Mouse (Mus musculus): Measurements from ENCODE around the gene Sec23ip. TPM values are rescaled to one million over a fixed set of nuclear protein-coding genes. Genes with fewer than 3 reads are reported as not detected.
"Not testable (repeated sequence)": the region's sequence is repeated elsewhere in the genome, so short reads cannot be mapped to it uniquely, and the experiment has no call there.

The Sec23ip gene
- polyA plus RNA-seq (2015; fragmentation: Nextera tagmentation; extraction: Ambion mirVana) = 28.9 and 29.7 TPM in 2 replicates

DNA sequence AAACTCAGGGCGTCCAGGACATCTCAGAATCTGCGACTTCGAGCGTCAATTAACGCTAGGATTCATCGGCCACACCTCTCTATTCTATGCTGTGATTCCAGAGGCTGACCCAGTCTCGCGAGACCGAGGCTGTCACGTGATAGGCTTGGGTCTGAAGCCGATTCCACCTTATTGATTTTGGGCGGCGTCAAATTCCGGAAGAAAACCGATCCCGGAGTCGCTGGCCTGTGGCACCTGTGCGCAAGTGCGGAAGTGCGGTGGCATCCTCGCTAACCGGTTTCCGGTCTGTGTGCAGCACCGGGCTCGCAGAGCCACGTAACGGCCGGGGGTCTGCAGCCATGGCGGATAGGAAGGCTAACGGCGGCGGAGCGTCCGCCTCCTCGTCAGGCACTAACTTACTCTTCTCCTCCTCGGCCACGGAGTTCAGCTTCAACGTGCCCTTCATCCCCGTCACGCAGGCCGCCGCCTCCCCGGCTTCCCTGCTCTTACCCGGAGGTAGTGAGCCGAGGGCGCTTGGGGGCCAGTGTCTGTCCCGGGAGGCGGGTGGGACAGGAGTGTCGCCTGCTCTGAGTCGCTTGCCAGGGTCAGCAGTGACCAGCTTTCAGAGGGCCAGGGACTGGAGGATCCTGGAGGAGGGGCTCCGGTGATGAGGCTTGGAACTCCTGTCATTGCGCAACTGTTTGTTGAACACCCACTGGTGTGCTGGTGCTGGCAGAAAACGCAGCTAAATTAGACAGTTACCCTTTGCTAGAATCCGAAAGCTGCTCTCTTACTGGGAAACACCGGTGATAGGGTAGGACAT, at the start of gene Sec23ip:
TSS of gene Sec23ip (plus strand) at position 260 of the 802 bp plus-strand sequence.
- WGBS = under 1% methylated on average over 55 of the region's 55 CpGs
- H3K4me2 ChIP-seq (ENCODE audit: low read depth, low read length) = peak within 1 kb of the TSS; percentile 86
- H3K27ac ChIP-seq (ENCODE audit: low read length) = peak within 1 kb of the TSS; percentile 69
- H3K4me3 ChIP-seq (ENCODE audit: low read length) = peak within 1 kb of the TSS; percentile 100
- H3K9me3 ChIP-seq (ENCODE audit: control insufficient read depth, low read length) = no peaks in the 10 kb centered on the region
- peak within 1 kb of the TSS; percentile 95 for H3K9ac ChIP-seq (ENCODE audit: low read depth, low read length)
- H3K27me3 ChIP-seq (replicated peaks; ENCODE audit: control insufficient read depth, insufficient read depth, low read length) = no peaks in the 10 kb centered on the region
- H3K36me3 ChIP-seq (ENCODE audit: control insufficient read depth, insufficient read depth, low read length) = no peaks in the 10 kb centered on the region
- H3K4me1 ChIP-seq (ENCODE audit: control insufficient read depth, insufficient read depth, low read length) = peaks cover 34% of the 10 kb centered on the region
- ATAC-seq = peak; percentile 85

DNA sequence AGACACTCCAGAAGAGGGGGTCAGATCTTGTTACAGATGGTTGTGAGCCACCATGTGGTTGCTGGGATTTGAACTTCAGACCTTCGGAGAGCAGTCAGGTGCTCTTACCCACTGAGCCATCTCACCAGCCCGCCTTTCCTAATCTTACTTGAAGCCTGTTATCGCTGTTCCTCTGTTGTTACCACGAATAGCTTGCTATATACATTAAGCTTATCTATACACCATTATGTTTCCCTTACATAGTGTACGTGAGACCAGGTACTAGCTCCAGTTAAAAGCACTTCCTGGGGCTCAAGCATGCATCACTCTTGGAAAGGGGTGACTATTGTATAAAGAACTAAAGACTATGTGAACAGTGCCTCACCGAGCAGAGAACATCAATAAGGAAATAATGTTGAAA, 44.8 kb upstream of the Sec23ip start:
- not testable (repeated sequence) for H3K27ac ChIP-seq (ENCODE audit: low read length); ATAC-seq; H3K4me2 ChIP-seq (ENCODE audit: low read depth, low read length); H3K9ac ChIP-seq (ENCODE audit: low read depth, low read length); H3K9me3 ChIP-seq (ENCODE audit: control insufficient read depth, low read length); H3K4me1 ChIP-seq (ENCODE audit: control insufficient read depth, insufficient read depth, low read length); H3K27me3 ChIP-seq (replicated peaks; ENCODE audit: control insufficient read depth, insufficient read depth, low read length); H3K4me3 ChIP-seq (ENCODE audit: low read length)
- peaks cover 27% of the 10 kb centered on the region for H3K36me3 ChIP-seq (ENCODE audit: control insufficient read depth, insufficient read depth, low read length)
- 76% methylated on average over 6 of the region's 6 CpGs for WGBS

DNA sequence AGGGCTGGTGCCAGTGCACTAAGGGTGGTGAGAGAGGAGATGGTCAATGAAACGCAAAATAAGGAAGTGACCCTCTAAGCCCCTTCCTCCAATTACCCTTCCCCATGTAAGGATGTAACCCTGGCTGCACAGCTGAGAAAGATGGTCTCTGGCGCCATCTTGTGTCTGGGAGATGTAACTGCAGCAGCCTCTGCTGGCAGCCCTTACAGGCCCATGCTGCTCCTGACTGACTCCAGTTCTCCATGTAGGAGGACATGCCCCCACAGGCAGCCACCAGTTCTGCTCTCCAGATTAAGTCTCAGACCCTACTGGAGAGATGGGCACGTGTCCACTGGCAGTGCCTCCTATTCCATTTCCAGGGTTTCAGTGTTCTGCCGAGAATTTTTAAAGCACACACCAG, 39.0 kb upstream of the Sec23ip start:
- WGBS = 21% methylated on average over 4 of the region's 4 CpGs
- Histone ChIP-seq H3K27me3 (replicated peaks; ENCODE audit: control insufficient read depth, insufficient read depth, low read length) (no peaks in the 10 kb centered on the region), H3K9ac (ENCODE audit: low read depth, low read length) (no peak overlapping the region), H3K27ac (ENCODE audit: low read length) (no peak overlapping the region), H3K36me3 (ENCODE audit: control insufficient read depth, insufficient read depth, low read length) (peaks cover 26% of the 10 kb centered on the region), H3K4me2 (ENCODE audit: low read depth, low read length) (no peak overlapping the region), H3K9me3 (ENCODE audit: control insufficient read depth, low read length) (no peaks in the 10 kb centered on the region), H3K4me3 (ENCODE audit: low read length) (no peak overlapping the region), H3K4me1 (ENCODE audit: control insufficient read depth, insufficient read depth, low read length) (no peaks in the 10 kb centered on the region)
- peak; percentile 71 for ATAC-seq

DNA sequence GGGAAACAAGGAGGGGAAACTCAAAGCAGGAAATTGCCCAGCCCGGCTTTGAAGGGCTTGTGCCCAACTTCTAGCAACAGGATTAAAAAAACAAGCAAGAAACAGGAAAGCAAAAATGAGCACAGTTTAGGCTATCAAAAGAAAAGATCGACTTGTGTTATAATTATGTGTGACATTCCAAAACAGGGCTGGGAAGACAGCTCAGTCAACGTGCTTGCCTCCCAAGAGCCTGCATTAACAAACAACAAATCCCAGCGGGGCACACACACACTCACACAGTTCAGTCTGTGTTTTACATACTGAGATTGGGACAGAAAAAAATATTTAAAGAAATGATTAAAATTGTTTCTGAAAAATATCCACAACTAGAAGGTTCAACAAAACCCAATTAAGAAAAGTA, 26.8 kb upstream of the Sec23ip start:
- Histone ChIP-seq H3K9me3 (ENCODE audit: control insufficient read depth, low read length) (no peaks in the 10 kb centered on the region), H3K4me2 (ENCODE audit: low read depth, low read length) (no peak overlapping the region), H3K27ac (ENCODE audit: low read length) (no peak overlapping the region), H3K4me1 (ENCODE audit: control insufficient read depth, insufficient read depth, low read length) (no peaks in the 10 kb centered on the region), H3K4me3 (ENCODE audit: low read length) (no peak overlapping the region), H3K9ac (ENCODE audit: low read depth, low read length) (no peak overlapping the region), H3K36me3 (ENCODE audit: control insufficient read depth, insufficient read depth, low read length) (peaks cover 24% of the 10 kb centered on the region), H3K27me3 (replicated peaks; ENCODE audit: control insufficient read depth, insufficient read depth, low read length) (no peaks in the 10 kb centered on the region)
- no peak for ATAC-seq
- 76% methylated on average over 4 of the region's 4 CpGs for WGBS

DNA sequence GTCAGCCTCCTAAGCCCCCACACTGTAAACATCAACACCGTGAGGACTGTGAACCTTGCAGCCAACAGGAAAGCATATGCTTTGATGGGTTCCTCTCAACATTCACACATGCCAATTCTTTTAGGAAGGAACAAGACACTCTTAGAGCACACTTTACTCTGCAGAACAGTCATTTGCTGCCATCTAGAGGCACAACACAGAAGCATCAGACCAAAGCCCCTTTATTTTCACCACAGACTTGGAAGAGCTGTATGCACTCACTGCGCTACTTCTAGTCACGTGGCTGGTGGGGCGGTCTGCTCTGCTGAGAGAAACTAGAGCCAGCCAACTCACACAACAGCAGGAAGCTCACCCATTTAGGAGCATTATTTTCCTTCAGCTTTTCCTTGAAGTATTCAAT, 20.0 kb upstream of the Sec23ip start:
- H3K36me3 ChIP-seq (ENCODE audit: control insufficient read depth, insufficient read depth, low read length) = peaks cover 2% of the 10 kb centered on the region; the same call in 1 of the 2 replicates
- no peak overlapping the region for H3K9ac ChIP-seq (ENCODE audit: low read depth, low read length)
- H3K9me3 ChIP-seq (ENCODE audit: control insufficient read depth, low read length) = no peaks in the 10 kb centered on the region
- no peak overlapping the region for H3K4me2 ChIP-seq (ENCODE audit: low read depth, low read length)
- H3K27me3 ChIP-seq (replicated peaks; ENCODE audit: control insufficient read depth, insufficient read depth, low read length) = no peaks in the 10 kb centered on the region
- peaks cover 5% of the 10 kb centered on the region for H3K4me1 ChIP-seq (ENCODE audit: control insufficient read depth, insufficient read depth, low read length)
- no peak overlapping the region for H3K4me3 ChIP-seq (ENCODE audit: low read length)
- peak; percentile 85 for ATAC-seq
- no peak overlapping the region for H3K27ac ChIP-seq (ENCODE audit: low read length)
- WGBS = 24% methylated on average over 4 of the region's 4 CpGs

DNA sequence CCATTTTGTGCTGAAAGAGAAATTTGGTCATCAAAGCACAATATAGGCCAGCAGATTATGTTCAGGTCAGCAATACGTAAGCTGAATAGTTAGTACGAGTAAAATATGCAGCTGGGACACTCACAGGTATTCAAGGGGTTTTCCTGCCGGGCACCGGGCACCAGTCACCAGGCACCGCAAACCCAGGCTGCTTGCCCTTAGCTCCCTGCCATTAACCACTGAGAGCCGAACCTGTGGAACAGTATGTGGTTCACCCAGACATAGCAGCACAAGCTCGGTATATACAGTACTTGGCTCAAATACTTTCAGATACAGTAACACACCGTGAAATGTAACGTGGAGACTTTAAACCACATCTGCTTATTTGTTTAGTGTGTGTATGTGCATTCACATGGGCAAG, 19.6 kb upstream of the Sec23ip start:
- Histone ChIP-seq H3K4me1 (ENCODE audit: control insufficient read depth, insufficient read depth, low read length) (peaks cover 5% of the 10 kb centered on the region), H3K36me3 (ENCODE audit: control insufficient read depth, insufficient read depth, low read length) (0 out of 2 replicates have a peak, but pooled peaks cover 2% of the 10 kb centered on the region), H3K27me3 (replicated peaks; ENCODE audit: control insufficient read depth, insufficient read depth, low read length) (no peaks in the 10 kb centered on the region), H3K9ac (ENCODE audit: low read depth, low read length) (no peak overlapping the region), H3K4me2 (ENCODE audit: low read depth, low read length) (no peak overlapping the region), H3K4me3 (ENCODE audit: low read length) (no peak overlapping the region), H3K27ac (ENCODE audit: low read length) (no peak overlapping the region), H3K9me3 (ENCODE audit: control insufficient read depth, low read length) (no peaks in the 10 kb centered on the region)
- 83% methylated on average over 9 of the region's 9 CpGs for WGBS
- peak; percentile 36; the same call in 1 of the 2 replicates for ATAC-seq

DNA sequence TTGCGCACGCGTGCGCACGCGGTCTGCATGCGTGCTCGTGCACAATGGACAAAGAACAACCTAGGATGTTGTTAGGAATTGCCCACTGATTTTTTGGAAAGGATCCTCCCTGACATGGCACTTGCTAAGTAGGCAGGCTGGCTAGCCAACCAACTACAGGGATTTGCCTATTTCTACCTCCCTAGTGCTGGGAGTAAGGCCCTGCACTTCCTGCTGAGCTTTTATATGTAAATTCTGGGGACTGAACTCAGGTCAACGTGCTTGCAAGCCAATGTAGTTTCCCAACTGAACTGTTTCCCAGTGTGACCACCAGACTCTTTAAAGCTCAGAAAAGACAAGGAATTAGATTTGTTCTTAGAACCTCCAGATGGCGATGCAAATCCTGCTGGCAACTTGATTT, 17.7 kb upstream of the Sec23ip start:
- no peaks in the 10 kb centered on the region for H3K9me3 ChIP-seq (ENCODE audit: control insufficient read depth, low read length)
- no peak for ATAC-seq
- H3K9ac ChIP-seq (ENCODE audit: low read depth, low read length) = no peak overlapping the region
- H3K4me2 ChIP-seq (ENCODE audit: low read depth, low read length) = no peak overlapping the region
- H3K27me3 ChIP-seq (replicated peaks; ENCODE audit: control insufficient read depth, insufficient read depth, low read length) = no peaks in the 10 kb centered on the region
- H3K36me3 ChIP-seq (ENCODE audit: control insufficient read depth, insufficient read depth, low read length) = no peaks in the 10 kb centered on the region
- no peak overlapping the region for H3K4me3 ChIP-seq (ENCODE audit: low read length)
- H3K4me1 ChIP-seq (ENCODE audit: control insufficient read depth, insufficient read depth, low read length) = peaks cover 14% of the 10 kb centered on the region
- H3K27ac ChIP-seq (ENCODE audit: low read length) = no peak overlapping the region
- 75% methylated on average over 10 of the region's 10 CpGs for WGBS

DNA sequence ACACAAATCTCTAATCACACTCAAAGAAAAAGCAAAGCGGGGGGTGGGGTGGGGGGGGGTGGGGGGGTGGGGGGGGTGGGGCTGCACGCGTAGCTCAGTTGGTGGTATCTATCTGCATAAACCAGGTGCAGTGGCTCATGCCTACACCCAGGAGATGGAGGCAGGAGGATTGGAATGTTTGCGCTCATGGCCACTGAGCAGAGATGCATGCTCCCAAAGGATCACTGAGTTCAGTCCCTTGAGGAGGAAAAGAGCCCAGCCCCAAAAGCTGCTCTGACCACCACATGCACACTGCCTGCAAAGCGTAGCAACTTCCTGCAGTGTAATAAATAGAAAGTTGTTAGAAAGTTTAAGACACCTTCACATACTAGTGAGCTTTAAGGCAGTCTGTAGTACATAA, 17.0 kb upstream of the Sec23ip start:
- Histone ChIP-seq H3K4me2 (ENCODE audit: low read depth, low read length) (no peak overlapping the region), H3K4me3 (ENCODE audit: low read length) (no peak overlapping the region), H3K9me3 (ENCODE audit: control insufficient read depth, low read length) (no peaks in the 10 kb centered on the region), H3K27ac (ENCODE audit: low read length) (no peak overlapping the region), H3K27me3 (replicated peaks; ENCODE audit: control insufficient read depth, insufficient read depth, low read length) (no peaks in the 10 kb centered on the region), H3K36me3 (ENCODE audit: control insufficient read depth, insufficient read depth, low read length) (no peaks in the 10 kb centered on the region), H3K4me1 (ENCODE audit: control insufficient read depth, insufficient read depth, low read length) (peaks cover 19% of the 10 kb centered on the region), H3K9ac (ENCODE audit: low read depth, low read length) (no peak overlapping the region)
- no peak for ATAC-seq
- 58% methylated on average over 5 of the region's 5 CpGs for WGBS

DNA sequence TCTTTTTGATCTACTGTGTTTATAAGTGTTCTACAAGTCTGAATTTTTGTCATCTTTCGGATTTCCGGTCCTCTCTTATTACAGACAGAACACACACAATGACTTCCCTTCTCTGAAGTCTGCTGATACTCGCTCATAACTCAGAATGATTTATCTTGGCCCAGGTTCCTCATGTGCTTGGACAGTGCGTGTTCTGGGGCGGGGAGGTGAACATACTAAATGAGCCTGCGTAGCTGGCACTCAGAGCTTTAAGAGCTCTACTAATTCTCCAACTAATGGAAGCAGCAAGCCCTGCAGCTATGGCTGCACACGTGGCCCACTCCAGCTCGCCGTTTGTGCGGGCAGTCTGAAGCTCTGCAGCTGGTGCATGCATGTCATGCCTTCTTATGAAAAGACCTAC, 16.0 kb upstream of the Sec23ip start:
- Histone ChIP-seq H3K9ac (ENCODE audit: low read depth, low read length) (no peak overlapping the region), H3K36me3 (ENCODE audit: control insufficient read depth, insufficient read depth, low read length) (no peaks in the 10 kb centered on the region), H3K4me3 (ENCODE audit: low read length) (no peak overlapping the region), H3K27me3 (replicated peaks; ENCODE audit: control insufficient read depth, insufficient read depth, low read length) (no peaks in the 10 kb centered on the region), H3K4me1 (ENCODE audit: control insufficient read depth, insufficient read depth, low read length) (peaks cover 20% of the 10 kb centered on the region), H3K27ac (ENCODE audit: low read length) (no peak overlapping the region), H3K4me2 (ENCODE audit: low read depth, low read length) (no peak overlapping the region), H3K9me3 (ENCODE audit: control insufficient read depth, low read length) (no peaks in the 10 kb centered on the region)
- 68% methylated on average over 10 of the region's 10 CpGs for WGBS
- 0 out of 2 replicates have a peak, but pooled peaks have one; percentile 10 for ATAC-seq

Measured in intestine, embryonic 16.5 days (tissue).